Mouse (Mus musculus): ENCODE data around the gene Snx25. TPM values are rescaled to one million over a fixed set of nuclear protein-coding genes. Genes with fewer than 3 reads are reported as not detected.

Gene Snx25
- total and polyA plus RNA-seq, 3 experiments = 6.9 to 22.2 (median 13.4) TPM

GRCm38 (mm10) chr8:46143924-46144323, 8.0 kb downstream of the Snx25 start:
- in situ Hi-C loops (cut with MboI; ENCODE audit: low pct_ligation_motif_present, low pct_unique_long_range_greater_than_20kb, low sequenced_read_pairs) (no loop called here), dilution Hi-C loops (cut with MboI; ENCODE audit: extremely low pct_ligation_motif_present, extremely low pct_unique_long_range_greater_than_20kb, low sequenced_read_pairs) (no loop called here)
- Histone ChIP-seq H3K9me3 (replicated peaks; ENCODE audit: low read length) (no peaks in the 10 kb centered on the region), H3K9ac (ENCODE audit: insufficient read depth, low read depth) (no peak overlapping the region), H3K79me2 (replicated peaks; ENCODE audit: control insufficient read depth, extremely low read depth, insufficient read depth, poor library complexity, severe bottlenecking) (no peaks in the 10 kb centered on the region), H3K4me1 (ENCODE audit: control insufficient read depth in 1 of 2, insufficient read depth in 2 of 2) (peaks cover 16 to 30% of the 10 kb centered on the region in 2 experiments), H3K27ac (ENCODE audit: insufficient read depth, low read depth) (no peak overlapping the region), H3K4me2 (ENCODE audit: insufficient read depth, low read depth, poor library complexity, severe bottlenecking) (no peak overlapping the region), H3K36me3 (replicated peaks in 1 of 2; ENCODE audit: control insufficient read depth in 1 of 2, insufficient read depth in 1 of 2, low read length in 1 of 2) (peaks cover 0 to 3% of the 10 kb centered on the region in 2 experiments), H3K4me3 (replicated peaks in 1 of 3; ENCODE audit: low read depth in 2 of 3, low read length in 2 of 3, poor library complexity in 1 of 3) (no peak overlapping the region), H3K27me3 (replicated peaks) (no peaks in the 10 kb centered on the region)
- TF ChIP-seq KAT2A (IDR thresholded peaks at IDR 0.05; ENCODE audit: insufficient replicate concordance, low read length) (no peak), ZNF384 (IDR thresholded peaks at IDR 0.05; ENCODE audit: low read depth, low read length) (peak; percentile 93), POLR2AphosphoS2 (IDR thresholded peaks at IDR 0.05; ENCODE audit: low read depth, low read length) (no peak), MAFK (IDR thresholded peaks at IDR 0.05; ENCODE audit: insufficient replicate concordance, low read length) (peak; percentile 91), MEF2A (IDR thresholded peaks at IDR 0.05; ENCODE audit: borderline replicate concordance, low read depth, low read length) (no peak), EP300 (IDR thresholded peaks at IDR 0.05; ENCODE audit: low read length) (no peak), UBTF (IDR thresholded peaks at IDR 0.05; ENCODE audit: low read depth, low read length) (no peak), PAX5 (IDR thresholded peaks at IDR 0.05; ENCODE audit: low read length) (no peak)
- no peak for DNase-seq (ENCODE audit: extremely low read depth)

GRCm38 (mm10) chr8:46143470-46143869, 8.5 kb downstream of the Snx25 start:
- Histone ChIP-seq H3K36me3 (replicated peaks in 1 of 2; ENCODE audit: control insufficient read depth in 1 of 2, insufficient read depth in 1 of 2, low read length in 1 of 2) (peaks cover 0 to 3% of the 10 kb centered on the region in 2 experiments), H3K9me3 (replicated peaks; ENCODE audit: low read length) (no peaks in the 10 kb centered on the region), H3K4me2 (ENCODE audit: insufficient read depth, low read depth, poor library complexity, severe bottlenecking) (peak overlapping the region; percentile 32; the same call in 1 of the 2 replicates), H3K9ac (ENCODE audit: insufficient read depth, low read depth) (no peak overlapping the region), H3K4me3 (replicated peaks in 1 of 3; ENCODE audit: low read depth in 2 of 3, low read length in 2 of 3, poor library complexity in 1 of 3) (no peak overlapping the region), H3K79me2 (replicated peaks; ENCODE audit: control insufficient read depth, extremely low read depth, insufficient read depth, poor library complexity, severe bottlenecking) (no peaks in the 10 kb centered on the region), H3K4me1 (ENCODE audit: control insufficient read depth in 1 of 2, insufficient read depth in 2 of 2) (peaks cover 16 to 30% of the 10 kb centered on the region in 2 experiments), H3K27ac (ENCODE audit: insufficient read depth, low read depth) (no peak overlapping the region), H3K27me3 (replicated peaks) (no peaks in the 10 kb centered on the region)
- in situ Hi-C loops (cut with MboI; ENCODE audit: low pct_ligation_motif_present, low pct_unique_long_range_greater_than_20kb, low sequenced_read_pairs) = no loop called here
- no peak for DNase-seq (ENCODE audit: extremely low read depth)
- dilution Hi-C loops (cut with MboI; ENCODE audit: extremely low pct_ligation_motif_present, extremely low pct_unique_long_range_greater_than_20kb, low sequenced_read_pairs) = no loop called here
- TF ChIP-seq ETS1 (conservative IDR thresholded peaks at IDR 0.05; ENCODE audit: low read depth, low read length) = no peak
- TF ChIP-seq SIN3A (IDR thresholded peaks at IDR 0.05; ENCODE audit: low read length) = no peak
- TF ChIP-seq POLR2A (IDR thresholded peaks at IDR 0.05; ENCODE audit: low read depth, low read length) = no peak
- TF ChIP-seq NELFE (IDR thresholded peaks at IDR 0.05; ENCODE audit: low read depth, low read length) = no peak
- TF ChIP-seq CTCF (conservative IDR thresholded peaks at IDR 0.05 in 1 of 2, IDR thresholded peaks at IDR 0.05 in 1 of 2; ENCODE audit: low read depth in 2 of 2, low read length in 2 of 2) = no peak
- no peak for TF ChIP-seq MYC (IDR thresholded peaks at IDR 0.05; ENCODE audit: low read depth, low read length)
- TF ChIP-seq USF1 (IDR thresholded peaks at IDR 0.05; ENCODE audit: low read depth, low read length) = no peak
- TF ChIP-seq ELF1 (IDR thresholded peaks at IDR 0.05; ENCODE audit: low read depth, low read length) = no peak
- TF ChIP-seq MAX (IDR thresholded peaks at IDR 0.05; ENCODE audit: low read length) = no peak
- TF ChIP-seq CHD2 (IDR thresholded peaks at IDR 0.05; ENCODE audit: low read length) = no peak
- TF ChIP-seq JUN (IDR thresholded peaks at IDR 0.05; ENCODE audit: insufficient read depth, low read depth, low read length) = no peak
- TF ChIP-seq MAFK (IDR thresholded peaks at IDR 0.05; ENCODE audit: insufficient replicate concordance, low read length) = no peak
- no peak for TF ChIP-seq HCFC1 (IDR thresholded peaks at IDR 0.05; ENCODE audit: low read depth, low read length)
- TF ChIP-seq IRF4 (IDR thresholded peaks at IDR 0.05; ENCODE audit: low read depth, low read length) = no peak
- TF ChIP-seq BHLHE40 (IDR thresholded peaks at IDR 0.05; ENCODE audit: low read depth, low read length) = no peak
- TF ChIP-seq TBP (conservative IDR thresholded peaks at IDR 0.05; ENCODE audit: low read depth, low read length) = no peak
- no peak for TF ChIP-seq TCF12 (IDR thresholded peaks at IDR 0.05; ENCODE audit: low read depth, low read length)
- TF ChIP-seq ZMIZ1 (IDR thresholded peaks at IDR 0.05; ENCODE audit: low read depth, low read length) = no peak
